Mouse (Mus musculus): ENCODE measurements around the gene Smco3. TPM values are rescaled to one million over a fixed set of nuclear protein-coding genes. Genes with fewer than 3 reads are reported as not detected.

Gene Smco3
- polyA plus RNA-seq, 1 experiment from 2014 or later, result 0.20 TPM

DNA sequence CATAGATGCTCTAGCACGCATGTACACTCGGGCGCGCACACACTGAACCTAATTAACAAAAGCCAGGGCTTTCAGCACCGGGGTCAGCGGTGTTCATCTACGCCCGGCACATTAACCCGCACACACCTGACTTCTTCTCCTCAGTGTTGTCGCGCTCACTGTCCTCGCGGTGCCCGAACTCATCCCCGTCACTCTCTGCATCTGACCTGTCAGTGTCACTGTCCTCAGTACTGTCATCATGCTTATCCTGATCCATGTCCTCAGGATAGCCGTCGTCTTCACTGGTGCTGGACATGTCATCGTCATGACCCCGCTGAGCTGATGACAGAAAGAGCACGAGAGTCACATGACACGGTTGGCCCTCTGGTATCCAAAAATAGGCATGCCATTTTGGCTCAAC lies 14.9 kb downstream of the Smco3 start:
- no peak overlapping the region for H3K9ac ChIP-seq
- H3K27ac ChIP-seq (replicated peaks), result no peak overlapping the region
- H3K36me3 ChIP-seq, result peaks cover 95% of the 10 kb centered on the region
- H3K4me3 ChIP-seq, result no peak overlapping the region
- no peaks in the 10 kb centered on the region for H3K9me3 ChIP-seq
- H3K27me3 ChIP-seq (replicated peaks), result no peaks in the 10 kb centered on the region
- ATAC-seq (ENCODE audit: extremely low read depth, insufficient number of reproducible peaks, low FRiP score, low TSS enrichment), result no peak
- H3K4me2 ChIP-seq, result no peak overlapping the region
- WGBS, result 71% methylated on average over 21 of the region's 21 CpGs
- peaks cover 12% of the 10 kb centered on the region for H3K4me1 ChIP-seq

DNA sequence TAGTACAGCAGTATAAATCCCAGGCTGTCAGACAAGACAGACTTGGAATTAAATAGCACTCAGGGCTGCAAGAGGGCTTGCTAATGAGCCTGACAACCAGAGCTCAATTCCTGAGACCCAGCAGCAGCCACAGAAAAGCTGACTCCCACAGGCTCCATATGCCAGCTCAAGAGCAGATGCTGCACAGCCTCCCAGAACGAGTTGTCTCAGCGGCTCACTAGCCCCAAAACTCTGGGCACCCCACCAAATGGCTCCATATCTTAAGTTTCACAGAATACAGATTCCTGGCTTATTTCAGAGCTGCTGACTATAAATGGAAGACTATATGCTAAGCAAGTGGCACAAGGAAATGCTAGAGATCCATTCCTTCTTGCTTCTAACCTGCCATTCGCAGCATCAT lies 17.7 kb downstream of the Smco3 start:
- no peak overlapping the region for H3K4me2 ChIP-seq
- peaks cover 98% of the 10 kb centered on the region for H3K36me3 ChIP-seq
- H3K9me3 ChIP-seq, result no peaks in the 10 kb centered on the region
- no peak for ATAC-seq (ENCODE audit: extremely low read depth, insufficient number of reproducible peaks, low FRiP score, low TSS enrichment)
- no peaks in the 10 kb centered on the region for H3K27me3 ChIP-seq (replicated peaks)
- H3K4me1 ChIP-seq, result peaks cover 12% of the 10 kb centered on the region
- H3K9ac ChIP-seq, result no peak overlapping the region
- 88% methylated on average over 3 of the region's 3 CpGs for WGBS
- no peak overlapping the region for H3K4me3 ChIP-seq
- no peak overlapping the region for H3K27ac ChIP-seq (replicated peaks)

DNA sequence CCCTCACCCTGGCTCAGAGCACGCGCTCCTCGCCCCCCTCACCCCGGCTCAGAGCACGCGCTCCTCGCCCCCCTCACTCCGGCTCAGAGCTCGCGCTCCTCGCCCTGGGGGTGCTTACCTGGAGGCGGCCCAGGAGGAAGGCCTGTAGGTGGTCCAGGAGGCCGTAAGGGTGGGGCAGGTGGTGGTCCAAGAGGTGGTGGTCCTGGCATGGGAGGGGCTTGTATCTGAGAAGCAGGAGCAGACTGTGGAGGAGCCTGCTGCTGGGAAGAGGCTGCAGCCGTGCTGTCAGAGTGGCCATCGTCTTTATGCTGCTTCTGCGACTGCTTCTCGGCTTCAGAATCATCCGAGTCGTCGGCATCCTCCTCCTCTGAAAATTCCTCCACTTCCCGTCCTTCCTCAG lies 18.4 kb downstream of the Smco3 start:
- no peak for ATAC-seq (ENCODE audit: extremely low read depth, insufficient number of reproducible peaks, low FRiP score, low TSS enrichment)

DNA sequence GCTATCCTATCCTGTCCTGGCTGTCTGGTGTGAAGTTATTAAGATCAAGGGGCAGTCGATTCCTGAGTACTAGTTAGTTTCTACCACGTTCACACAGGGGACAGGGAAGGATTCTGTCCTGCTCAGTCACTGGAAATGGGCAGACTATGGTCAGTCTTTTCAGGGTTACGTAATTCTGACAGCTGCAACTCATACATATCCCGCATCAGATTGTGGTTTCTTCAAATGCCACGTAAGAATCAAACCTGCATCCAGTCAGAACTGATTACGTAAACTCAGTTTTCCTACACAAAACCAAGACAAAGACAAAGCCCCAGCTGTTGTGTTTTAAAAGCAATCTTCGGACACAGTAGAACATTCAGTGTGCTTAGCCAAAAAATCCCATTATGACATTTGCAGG lies 19.9 kb downstream of the Smco3 start:
- Histone ChIP-seq H3K4me2 (no peak overlapping the region), H3K9me3 (no peaks in the 10 kb centered on the region), H3K36me3 (peaks cover 86% of the 10 kb centered on the region), H3K4me1 (0 out of 2 replicates have a peak, but pooled peaks cover under 1% of the 10 kb centered on the region), H3K4me3 (no peak overlapping the region), H3K27ac (replicated peaks) (no peak overlapping the region), H3K27me3 (replicated peaks) (no peaks in the 10 kb centered on the region), H3K9ac (no peak overlapping the region)
- WGBS, result 92% methylated on average over 7 of the region's 7 CpGs
- no peak for ATAC-seq (ENCODE audit: extremely low read depth, insufficient number of reproducible peaks, low FRiP score, low TSS enrichment)

More for the DNA sequence above, 18.4 kb downstream of the Smco3 start:
- Histone ChIP-seq H3K27ac (replicated peaks) (no peak overlapping the region), H3K4me3 (no peak overlapping the region), H3K9ac (no peak overlapping the region), H3K4me1 (peaks cover 12% of the 10 kb centered on the region), H3K27me3 (replicated peaks) (no peaks in the 10 kb centered on the region), H3K4me2 (no peak overlapping the region), H3K9me3 (no peaks in the 10 kb centered on the region), H3K36me3 (peaks cover 98% of the 10 kb centered on the region)
- 92% methylated on average over 21 of the region's 21 CpGs for WGBS

GRCm38 (mm10) chr6:136813117-136813516 lies 22.1 kb downstream of the Smco3 start:
- Histone ChIP-seq H3K27me3 (replicated peaks) (no peaks in the 10 kb centered on the region), H3K27ac (replicated peaks) (no peak overlapping the region), H3K4me2 (no peak overlapping the region), H3K9me3 (no peaks in the 10 kb centered on the region), H3K36me3 (peaks cover 63% of the 10 kb centered on the region), H3K9ac (no peak overlapping the region), H3K4me3 (no peak overlapping the region), H3K4me1 (peaks cover 18% of the 10 kb centered on the region)
- no peak for ATAC-seq (ENCODE audit: extremely low read depth, insufficient number of reproducible peaks, low FRiP score, low TSS enrichment)
- WGBS, result 35% methylated on average over 4 of the region's 4 CpGs

DNA sequence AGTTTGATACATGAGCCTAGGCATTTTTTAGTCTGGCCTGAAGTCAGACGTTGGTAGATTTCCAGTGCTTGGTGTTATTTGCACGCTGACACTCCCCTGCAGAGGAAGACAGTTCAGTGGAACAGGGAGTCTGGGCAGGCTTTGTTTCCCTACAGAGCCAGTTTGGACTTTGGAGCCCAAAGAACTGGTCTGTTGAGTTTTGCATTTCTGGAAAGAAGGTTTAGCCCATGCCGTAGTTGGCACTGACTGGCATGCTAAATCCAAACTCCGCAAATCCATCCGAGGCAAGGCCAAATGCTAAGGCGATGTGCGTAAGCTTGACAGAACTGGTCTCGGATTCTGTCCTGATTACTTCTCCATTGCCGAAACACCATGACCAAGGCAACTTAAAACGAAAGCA lies 24.1 kb downstream of the Smco3 start:
- Histone ChIP-seq H3K27me3 (replicated peaks) (no peaks in the 10 kb centered on the region), H3K4me3 (no peak overlapping the region), H3K9ac (no peak overlapping the region), H3K27ac (replicated peaks) (no peak overlapping the region), H3K9me3 (no peaks in the 10 kb centered on the region), H3K4me1 (peaks cover 24% of the 10 kb centered on the region), H3K36me3 (peaks cover 45% of the 10 kb centered on the region), H3K4me2 (no peak overlapping the region)
- ATAC-seq (ENCODE audit: extremely low read depth, insufficient number of reproducible peaks, low FRiP score, low TSS enrichment), result no peak
- 83% methylated on average over 10 of the region's 10 CpGs for WGBS

DNA sequence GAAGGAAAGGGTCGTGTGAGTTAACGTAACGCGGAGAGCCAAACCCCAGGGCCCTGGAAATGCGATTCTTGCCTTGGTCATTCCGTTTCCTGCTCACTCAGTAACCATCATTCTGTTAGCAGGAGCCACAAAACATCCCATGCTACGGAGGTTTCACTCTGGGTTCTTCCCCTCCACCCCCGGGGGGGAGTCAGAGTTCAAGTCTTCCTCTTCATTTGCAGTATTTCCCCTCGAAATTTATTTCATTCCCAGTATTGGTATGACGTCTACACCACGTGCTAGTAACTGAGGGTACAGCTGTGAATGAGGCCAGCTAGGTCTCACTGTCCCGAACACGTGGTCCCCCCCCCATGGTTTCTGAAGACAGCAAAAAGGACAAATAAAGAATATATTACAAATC lies 25.6 kb downstream of the Smco3 start:
- Histone ChIP-seq H3K4me2 (peak overlapping the region; percentile 99), H3K4me3 (peak overlapping the region; percentile 79), H3K4me1 (peaks cover 32% of the 10 kb centered on the region), H3K36me3 (peaks cover 31% of the 10 kb centered on the region), H3K9ac (peak overlapping the region; percentile 86), H3K9me3 (no peaks in the 10 kb centered on the region), H3K27me3 (replicated peaks) (no peaks in the 10 kb centered on the region), H3K27ac (replicated peaks) (no peak overlapping the region)
- ATAC-seq (ENCODE audit: extremely low read depth, insufficient number of reproducible peaks, low FRiP score, low TSS enrichment), result no peak
- WGBS, result 67% methylated on average over 13 of the region's 13 CpGs

DNA sequence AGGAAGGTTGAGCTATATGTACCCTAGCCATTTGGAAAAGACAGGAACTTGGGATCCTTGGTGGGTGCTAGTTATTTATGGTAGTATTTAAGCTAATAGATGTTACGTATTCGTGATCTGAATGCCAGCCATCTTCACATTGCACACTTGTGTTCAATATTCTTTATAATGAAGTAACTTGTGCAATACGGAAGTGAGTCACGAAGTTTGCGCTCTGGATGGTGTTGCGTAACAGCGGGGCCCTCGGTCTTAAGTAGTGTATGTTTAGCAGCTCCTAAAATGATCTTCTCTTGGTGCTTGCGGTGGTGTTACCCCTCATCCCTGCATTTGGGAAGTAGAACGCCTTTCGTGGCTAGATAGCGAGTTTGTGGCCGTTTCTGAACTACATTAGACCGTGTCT lies 26.2 kb downstream of the Smco3 start:
- WGBS, result 22% methylated on average over 14 of the region's 14 CpGs
- Histone ChIP-seq H3K9me3 (no peaks in the 10 kb centered on the region), H3K9ac (peak overlapping the region; percentile 86), H3K36me3 (peaks cover 25% of the 10 kb centered on the region), H3K4me3 (peak overlapping the region; percentile 79), H3K4me2 (peak overlapping the region; percentile 99), H3K27me3 (replicated peaks) (no peaks in the 10 kb centered on the region), H3K27ac (replicated peaks) (peak overlapping the region; percentile 56), H3K4me1 (peaks cover 33% of the 10 kb centered on the region)
- ATAC-seq (ENCODE audit: extremely low read depth, insufficient number of reproducible peaks, low FRiP score, low TSS enrichment), result no peak

DNA sequence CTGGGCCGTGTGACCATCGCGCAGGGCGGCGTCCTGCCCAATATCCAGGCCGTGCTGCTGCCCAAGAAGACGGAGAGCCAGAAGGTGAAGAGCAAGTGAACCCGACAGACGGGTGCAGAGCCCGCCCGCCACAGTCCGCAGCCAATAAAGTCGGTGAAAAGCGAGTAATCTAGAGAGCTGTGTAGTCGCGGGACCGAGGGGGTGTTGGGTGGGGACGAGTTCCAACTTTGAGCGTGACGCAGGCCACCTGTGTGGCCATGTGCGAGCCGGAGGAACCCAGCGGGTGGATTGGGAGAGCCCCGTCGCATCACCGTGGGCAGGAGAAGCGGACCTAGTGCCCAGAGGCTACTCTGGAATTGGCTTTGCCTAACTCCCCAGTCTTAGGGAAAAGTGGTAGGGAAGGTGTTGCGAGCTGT lies 26.6 kb downstream of the Smco3 start:
- ATAC-seq (ENCODE audit: extremely low read depth, insufficient number of reproducible peaks, low FRiP score, low TSS enrichment), result peak; percentile 2; the same call in 1 of the 2 replicates
- Histone ChIP-seq H3K27me3 (replicated peaks) (no peaks in the 10 kb centered on the region), H3K9me3 (no peaks in the 10 kb centered on the region), H3K4me2 (peak overlapping the region; percentile 99), H3K9ac (peak overlapping the region; percentile 86), H3K4me3 (peak overlapping the region; percentile 79), H3K4me1 (peaks cover 33% of the 10 kb centered on the region), H3K27ac (replicated peaks) (peak overlapping the region; percentile 56), H3K36me3 (peaks cover 21% of the 10 kb centered on the region)
- WGBS, result under 1% methylated on average over 28 of the region's 28 CpGs

GRCm38 (mm10) chr6:136808014-136808417 lies 27.2 kb downstream of the Smco3 start, which contains the start of gene H2afj:
Gene H2afj, plus strand, starts transcription at chr6:136808244.
- peak within 1 kb of the TSS; percentile 79 for H3K4me3 ChIP-seq
- peak within 1 kb of the TSS; percentile 99 for H3K4me2 ChIP-seq
- no peaks in the 10 kb centered on the region for H3K9me3 ChIP-seq
- peak within 1 kb of the TSS; percentile 79 for H3K27ac ChIP-seq (replicated peaks)
- peaks cover 15% of the 10 kb centered on the region for H3K36me3 ChIP-seq
- 0% methylated on average over 34 of the region's 34 CpGs for WGBS
- no peaks in the 10 kb centered on the region for H3K27me3 ChIP-seq (replicated peaks)
- peak within 1 kb of the TSS; percentile 86 for H3K9ac ChIP-seq
- peaks cover 38% of the 10 kb centered on the region for H3K4me1 ChIP-seq
- ATAC-seq (ENCODE audit: extremely low read depth, insufficient number of reproducible peaks, low FRiP score, low TSS enrichment), result peak; percentile 82

DNA sequence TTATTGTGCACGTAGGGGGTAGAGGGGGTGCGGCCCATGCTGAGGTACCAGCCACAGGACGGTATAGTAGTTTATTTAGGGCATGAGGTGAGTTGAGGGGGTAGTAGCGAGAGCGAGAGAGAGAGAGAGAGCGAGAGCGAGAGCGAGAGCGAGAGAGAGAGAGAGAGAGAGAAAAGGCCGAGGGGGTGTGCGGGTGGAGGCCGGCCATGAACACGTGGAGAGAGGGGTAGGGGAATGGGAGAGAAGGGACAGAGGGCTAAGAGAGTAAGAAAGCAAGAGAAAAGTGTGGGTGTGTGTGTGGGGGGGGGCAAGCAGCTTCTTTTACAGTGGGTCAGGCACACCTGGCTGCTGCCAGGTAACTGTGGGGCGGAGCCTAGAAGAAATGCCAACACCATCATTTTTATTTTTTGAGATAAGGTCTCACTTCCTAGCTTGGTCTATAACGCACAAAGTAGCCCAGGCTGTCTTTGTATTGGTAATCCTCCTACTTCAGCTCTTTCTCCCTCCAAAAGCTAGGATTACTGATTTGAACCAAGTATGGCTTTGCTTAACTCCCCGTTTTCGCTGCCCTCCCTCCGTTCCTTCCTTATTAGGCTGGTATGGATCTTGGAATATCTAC lies 27.7 kb downstream of the Smco3 start:
- H3K27me3 ChIP-seq (replicated peaks), result no peaks in the 10 kb centered on the region
- H3K9ac ChIP-seq, result peak overlapping the region; percentile 76
- peaks cover 10% of the 10 kb centered on the region for H3K36me3 ChIP-seq

DNA sequence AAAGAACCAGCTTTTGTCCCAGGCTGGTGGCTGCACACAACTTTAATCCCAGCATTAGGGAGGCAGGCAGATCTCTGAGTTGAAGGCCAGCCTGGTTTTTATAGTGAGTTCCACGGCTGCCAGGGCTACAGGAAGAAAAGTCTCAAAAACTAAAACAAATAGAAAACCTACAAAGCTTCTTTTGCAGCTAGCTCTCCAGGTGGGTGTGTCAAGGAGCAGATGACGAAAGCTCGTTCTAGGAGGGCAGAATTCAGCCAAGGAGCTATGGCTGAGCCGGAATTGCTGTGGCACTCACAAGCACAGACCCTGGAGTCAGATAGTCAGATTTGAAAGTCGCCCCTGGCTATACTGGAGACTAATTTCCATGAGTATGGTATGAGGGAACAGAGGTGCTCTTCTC lies 28.4 kb downstream of the Smco3 start:
- Histone ChIP-seq H3K4me2 (peak overlapping the region; percentile 99), H3K9ac (no peak overlapping the region), H3K4me1 (peaks cover 42% of the 10 kb centered on the region), H3K27me3 (replicated peaks) (no peaks in the 10 kb centered on the region), H3K4me3 (peak overlapping the region; percentile 79), H3K9me3 (no peaks in the 10 kb centered on the region), H3K27ac (replicated peaks) (peak overlapping the region; percentile 79; the same call in 1 of the 2 replicates), H3K36me3 (peaks cover 3% of the 10 kb centered on the region; the same call in 1 of the 2 replicates)
- WGBS, result 64% methylated on average over 5 of the region's 5 CpGs
- ATAC-seq (ENCODE audit: extremely low read depth, insufficient number of reproducible peaks, low FRiP score, low TSS enrichment), result no peak

More for the DNA sequence above, 27.7 kb downstream of the Smco3 start:
- Histone ChIP-seq H3K27ac (replicated peaks) (peak overlapping the region; percentile 79), H3K9me3 (no peaks in the 10 kb centered on the region), H3K4me2 (peak overlapping the region; percentile 99), H3K4me3 (peak overlapping the region; percentile 79), H3K4me1 (peaks cover 42% of the 10 kb centered on the region)
- ATAC-seq (ENCODE audit: extremely low read depth, insufficient number of reproducible peaks, low FRiP score, low TSS enrichment), result no peak
- WGBS, result 23% methylated on average over 18 of the region's 18 CpGs
